Mouse (Mus musculus): ENCODE results near the gene Commd2.

- no peak for TF ChIP-seq POLR2A (IDR thresholded peaks at IDR 0.05; ENCODE audit: control insufficient read depth, low read depth, low read length)
- no peak for TF ChIP-seq CTCF (IDR thresholded peaks at IDR 0.05; ENCODE audit: control insufficient read depth, insufficient read depth, insufficient replicate concordance, low read depth, low read length)
These were observed 31.8 kb downstream of the Commd2 start for GRCm38 (mm10) chr3:57619718-57620117.

Measured in testis, adult 2 months (tissue).